Mouse (Mus musculus): ENCODE data around the gene Timm44. TPM values are rescaled to one million over a fixed set of nuclear protein-coding genes. Genes with fewer than 3 reads are reported as not detected.

Timm44 gene
- polyA plus RNA-seq, 1 experiment: 65.2 TPM

DNA sequence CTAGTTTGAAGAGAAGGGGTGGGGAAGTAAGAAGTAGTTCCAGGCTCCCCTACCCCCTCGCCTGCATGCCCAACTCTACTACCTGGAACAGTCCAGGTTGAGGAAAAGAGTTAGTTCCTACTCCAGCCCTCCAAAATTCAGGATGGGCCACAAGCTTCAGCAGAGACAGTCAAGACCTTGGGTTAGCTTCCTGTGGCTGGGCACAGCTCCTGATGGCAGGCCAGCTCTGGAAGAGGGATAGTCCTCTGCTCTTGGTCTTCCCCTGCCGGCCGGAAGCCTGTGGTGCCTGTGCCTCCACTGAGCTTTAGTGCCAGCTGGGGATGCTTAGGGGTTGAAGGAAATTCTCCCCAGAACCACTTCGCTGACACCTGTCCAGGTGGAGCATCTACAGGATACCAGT is 49.4 kb downstream of the Timm44 start:
- no peak for TF ChIP-seq POLR2A (IDR thresholded peaks at IDR 0.05; ENCODE audit: low read depth, low read length)
- TF ChIP-seq CTCF (IDR thresholded peaks at IDR 0.05; ENCODE audit: extremely low read depth, insufficient read length, insufficient replicate concordance, low read depth, low read length): no peak
- no peaks in the 10 kb centered on the region for H3K36me3 ChIP-seq (ENCODE audit: control insufficient read depth, insufficient read depth, low read length)
- peaks cover 3% of the 10 kb centered on the region for H3K27me3 ChIP-seq (ENCODE audit: control insufficient read depth, insufficient read depth, low read length)
- no peak overlapping the region for H3K27ac ChIP-seq (ENCODE audit: insufficient read depth, low read depth, low read length)
- WGBS: 30% methylated on average over 4 of the region's 4 CpGs
- peak overlapping the region; percentile 40 for H3K4me3 ChIP-seq (ENCODE audit: low read depth, low read length)
- peaks cover 6% of the 10 kb centered on the region; the same call in 1 of the 2 replicates for H3K4me1 ChIP-seq (ENCODE audit: control insufficient read depth, insufficient read depth, insufficient read length, low read length)

DNA sequence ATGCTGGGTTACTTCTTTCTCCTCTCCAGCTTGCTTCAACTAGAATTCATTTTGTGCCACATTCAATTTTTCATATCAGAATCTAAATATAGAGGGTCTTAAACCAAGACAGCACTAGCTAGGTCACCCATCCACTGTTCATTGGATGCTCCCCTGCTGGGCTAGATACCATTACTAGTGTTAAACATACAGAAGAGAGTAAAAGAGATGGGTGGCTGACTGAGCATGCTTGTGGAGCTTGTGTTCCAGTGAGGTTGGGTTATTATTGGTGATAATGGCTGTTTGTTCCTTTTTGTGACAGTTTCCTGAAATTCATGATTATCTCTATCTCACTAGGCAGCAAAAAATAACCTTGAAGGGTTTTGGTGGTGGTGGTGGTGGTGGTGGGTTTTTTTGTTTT is 53.7 kb downstream of the Timm44 start:
- H3K36me3 ChIP-seq (ENCODE audit: control insufficient read depth, insufficient read depth, low read length): no peaks in the 10 kb centered on the region
- H3K4me1 ChIP-seq (ENCODE audit: control insufficient read depth, insufficient read depth, insufficient read length, low read length): peaks cover 6% of the 10 kb centered on the region
- no peak for TF ChIP-seq POLR2A (IDR thresholded peaks at IDR 0.05; ENCODE audit: low read depth, low read length)
- TF ChIP-seq CTCF (IDR thresholded peaks at IDR 0.05; ENCODE audit: extremely low read depth, insufficient read length, insufficient replicate concordance, low read depth, low read length): no peak
- H3K27ac ChIP-seq (ENCODE audit: insufficient read depth, low read depth, low read length): no peak overlapping the region
- H3K4me3 ChIP-seq (ENCODE audit: low read depth, low read length): no peak overlapping the region
- H3K27me3 ChIP-seq (ENCODE audit: control insufficient read depth, insufficient read depth, low read length): peaks cover 15% of the 10 kb centered on the region

DNA sequence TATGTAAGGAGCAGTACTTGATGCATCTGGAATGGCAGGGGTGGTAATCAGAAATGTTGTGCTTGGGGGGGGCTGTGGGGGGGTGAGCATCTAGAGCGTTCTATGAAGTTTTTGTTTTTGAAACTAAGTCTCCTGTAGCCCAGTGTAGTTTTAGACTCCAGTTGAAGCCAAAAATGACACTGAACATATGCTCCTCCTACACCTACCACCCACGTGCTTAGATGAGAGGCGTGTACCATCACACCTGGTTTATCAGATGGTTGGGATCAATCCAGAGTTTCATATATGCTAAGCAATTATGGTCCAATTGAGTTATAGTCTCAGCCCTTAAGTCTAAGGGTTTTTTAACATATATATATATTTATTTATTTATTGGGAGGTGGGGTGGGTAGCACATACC is 56.1 kb downstream of the Timm44 start:
- Histone ChIP-seq H3K4me3 (ENCODE audit: low read depth, low read length) (no peak overlapping the region), H3K27ac (ENCODE audit: insufficient read depth, low read depth, low read length) (no peak overlapping the region), H3K27me3 (ENCODE audit: control insufficient read depth, insufficient read depth, low read length) (peaks cover 33% of the 10 kb centered on the region), H3K4me1 (ENCODE audit: control insufficient read depth, insufficient read depth, insufficient read length, low read length) (peaks cover 6% of the 10 kb centered on the region), H3K36me3 (ENCODE audit: control insufficient read depth, insufficient read depth, low read length) (no peaks in the 10 kb centered on the region)
- TF ChIP-seq CTCF (IDR thresholded peaks at IDR 0.05; ENCODE audit: extremely low read depth, insufficient read length, insufficient replicate concordance, low read depth, low read length): no peak
- no peak for TF ChIP-seq POLR2A (IDR thresholded peaks at IDR 0.05; ENCODE audit: low read depth, low read length)
- WGBS: 68% methylated on average over 3 of the region's 3 CpGs

DNA sequence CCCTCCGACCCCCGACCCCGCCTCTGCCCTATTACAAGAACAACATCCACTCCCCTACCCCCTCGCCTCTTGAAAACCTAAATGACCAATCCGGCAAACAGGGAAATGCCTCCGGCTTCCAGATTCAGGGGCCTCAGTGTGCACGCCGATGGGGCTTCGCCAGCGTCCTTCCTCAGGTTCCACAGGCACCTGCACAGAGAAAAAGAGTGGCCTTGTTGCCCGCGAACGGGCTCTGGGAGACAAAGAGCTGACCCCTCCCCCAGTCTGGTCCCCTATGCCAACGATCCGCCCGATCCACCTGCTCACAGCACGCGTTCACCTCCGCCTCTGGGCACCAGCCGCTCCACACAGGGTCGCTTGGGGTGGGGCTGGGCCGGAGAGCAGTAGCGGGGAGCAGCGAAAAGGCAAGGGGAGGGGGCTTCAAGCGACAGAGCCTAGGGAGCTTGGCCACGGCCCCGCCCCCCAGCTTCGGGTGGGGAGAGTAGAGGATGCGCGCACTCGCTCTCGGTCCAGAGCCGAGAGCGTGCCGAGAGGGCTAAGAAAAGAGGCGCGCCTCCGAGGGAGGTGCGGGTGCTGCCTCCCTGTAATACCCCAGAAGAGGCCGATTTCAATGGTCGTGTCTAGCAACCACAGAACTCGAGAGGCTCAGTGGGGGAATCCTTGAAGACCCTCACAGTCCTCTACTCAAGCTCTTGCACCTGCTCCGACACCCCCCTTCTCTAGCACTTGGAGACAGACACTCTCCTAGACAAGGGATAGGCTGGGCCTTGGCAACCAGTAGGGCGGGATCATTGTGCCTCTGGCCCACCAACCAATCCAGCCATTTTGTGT is 58.7 kb downstream of the Timm44 start, which contains the start of gene Prr36:
Gene Prr36 (minus strand): TSS at position 669 of the 831 bp plus-strand sequence.
- Histone ChIP-seq H3K36me3 (ENCODE audit: control insufficient read depth, insufficient read depth, low read length) (no peaks in the 10 kb centered on the region), H3K27me3 (ENCODE audit: control insufficient read depth, insufficient read depth, low read length) (peaks cover 33% of the 10 kb centered on the region), H3K4me3 (ENCODE audit: low read depth, low read length) (peak within 1 kb of the TSS; percentile 44), H3K4me1 (ENCODE audit: control insufficient read depth, insufficient read depth, insufficient read length, low read length) (peaks cover 21% of the 10 kb centered on the region), H3K27ac (ENCODE audit: insufficient read depth, low read depth, low read length) (no peak within 1 kb of the TSS)
- no peak for TF ChIP-seq POLR2A (IDR thresholded peaks at IDR 0.05; ENCODE audit: low read depth, low read length)
- no peak for TF ChIP-seq CTCF (IDR thresholded peaks at IDR 0.05; ENCODE audit: extremely low read depth, insufficient read length, insufficient replicate concordance, low read depth, low read length)
- WGBS: 4% methylated on average over 44 of the region's 44 CpGs

DNA sequence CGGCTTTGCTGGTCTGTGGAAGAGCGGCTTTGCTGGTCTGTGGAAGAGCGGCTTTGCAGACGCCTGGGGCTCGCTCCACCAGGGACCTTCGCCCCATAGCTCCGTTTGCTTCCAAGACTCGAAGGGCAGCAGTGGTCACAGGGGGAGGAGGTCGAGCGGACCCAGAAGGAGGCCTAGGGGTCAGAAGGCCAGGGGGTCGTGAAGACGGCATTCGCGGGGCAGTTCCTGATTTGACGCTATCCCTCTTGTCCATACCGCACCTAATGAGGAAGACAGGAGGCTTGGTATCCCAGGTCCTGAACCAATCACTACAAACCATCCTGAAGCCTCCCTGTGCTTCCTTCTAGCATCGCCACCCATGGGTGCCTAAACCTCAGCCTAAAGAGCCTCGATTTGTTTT is 59.4 kb downstream of the Timm44 start:
- no peak overlapping the region for H3K27ac ChIP-seq (ENCODE audit: insufficient read depth, low read depth, low read length)
- peaks cover 21% of the 10 kb centered on the region for H3K4me1 ChIP-seq (ENCODE audit: control insufficient read depth, insufficient read depth, insufficient read length, low read length)
- peaks cover 30% of the 10 kb centered on the region for H3K27me3 ChIP-seq (ENCODE audit: control insufficient read depth, insufficient read depth, low read length)
- no peak overlapping the region for H3K4me3 ChIP-seq (ENCODE audit: low read depth, low read length)
- no peak for TF ChIP-seq POLR2A (IDR thresholded peaks at IDR 0.05; ENCODE audit: low read depth, low read length)
- no peak for TF ChIP-seq CTCF (IDR thresholded peaks at IDR 0.05; ENCODE audit: extremely low read depth, insufficient read length, insufficient replicate concordance, low read depth, low read length)
- H3K36me3 ChIP-seq (ENCODE audit: control insufficient read depth, insufficient read depth, low read length): no peaks in the 10 kb centered on the region
- 23% methylated on average over 18 of the region's 18 CpGs for WGBS

DNA sequence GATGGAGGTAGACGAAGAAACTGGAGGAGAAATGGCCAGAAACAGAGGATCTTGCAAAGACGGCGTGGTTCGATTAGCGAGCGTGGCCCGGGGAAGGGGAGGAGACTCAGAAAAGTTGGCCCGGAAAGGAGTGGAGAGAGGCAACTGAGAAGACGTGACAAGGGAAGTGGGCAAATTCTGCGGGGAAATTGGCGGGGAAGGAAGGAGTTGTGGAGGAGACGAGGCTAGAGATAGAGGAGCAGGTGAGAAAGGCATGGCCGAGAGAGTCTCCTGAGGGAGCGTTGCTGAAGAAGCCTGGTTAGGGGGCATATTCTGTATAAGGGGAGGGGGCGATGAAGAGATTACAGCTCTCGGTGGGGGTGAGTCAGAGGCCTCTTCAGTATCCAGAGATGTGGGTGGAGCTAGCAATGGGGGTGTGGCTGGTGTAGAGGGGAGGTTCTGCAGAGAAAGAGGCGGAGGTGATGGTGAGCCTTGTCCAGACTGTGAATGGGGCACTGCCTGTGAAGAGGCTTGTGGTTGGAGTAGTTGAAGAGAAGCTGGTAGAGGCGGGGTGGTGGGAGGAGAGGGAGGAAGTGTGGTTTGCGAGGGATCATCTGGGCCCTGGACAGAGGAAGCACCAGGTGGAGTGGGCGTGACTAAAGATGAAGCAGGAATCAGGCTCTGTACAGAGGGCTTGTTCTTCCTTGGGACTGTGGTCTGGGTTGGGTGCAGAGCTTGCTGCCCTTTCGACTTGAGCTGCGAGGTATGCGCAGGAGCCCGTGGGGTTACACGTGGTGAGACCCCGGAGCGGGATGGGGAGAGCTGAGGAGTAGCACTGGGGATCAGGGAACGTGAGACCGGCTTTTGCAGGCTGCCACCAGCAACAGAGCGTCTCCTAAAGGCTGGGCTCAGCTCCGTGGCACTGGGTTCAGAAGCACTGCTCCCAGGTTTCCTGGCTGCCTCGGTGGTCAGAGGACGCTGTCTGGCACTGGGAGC is 61.4 kb downstream of the Timm44 start:
- WGBS: 4% methylated on average over 33 of the region's 33 CpGs
- Histone ChIP-seq H3K4me1 (ENCODE audit: control insufficient read depth, insufficient read depth, insufficient read length, low read length) (peaks cover 21% of the 10 kb centered on the region), H3K36me3 (ENCODE audit: control insufficient read depth, insufficient read depth, low read length) (no peaks in the 10 kb centered on the region), H3K27me3 (ENCODE audit: control insufficient read depth, insufficient read depth, low read length) (peaks cover 28% of the 10 kb centered on the region), H3K4me3 (ENCODE audit: low read depth, low read length) (peak overlapping the region; percentile 60), H3K27ac (ENCODE audit: insufficient read depth, low read depth, low read length) (0 out of 2 replicates have a peak overlapping the region, but pooled peaks have one; percentile 3)
- TF ChIP-seq CTCF (IDR thresholded peaks at IDR 0.05; ENCODE audit: extremely low read depth, insufficient read length, insufficient replicate concordance, low read depth, low read length): no peak
- TF ChIP-seq POLR2A (IDR thresholded peaks at IDR 0.05; ENCODE audit: low read depth, low read length): no peak
